Mouse (Mus musculus) cerebellum, postnatal 36 days (tissue): ENCODE measurements around the gene Crot.
"Not testable (repeated sequence)": the region's sequence is repeated elsewhere in the genome, so short reads cannot be mapped to it uniquely, and the experiment has no call there.

Experiments
- DNase-seq, 2 experiments: peaks; one replicate each; pipeline ENCODE4 v3.0.0; 2021 to 2022; ENCODE audit warnings: mixed read lengths in 2 of 2

The Crot gene

DNA sequence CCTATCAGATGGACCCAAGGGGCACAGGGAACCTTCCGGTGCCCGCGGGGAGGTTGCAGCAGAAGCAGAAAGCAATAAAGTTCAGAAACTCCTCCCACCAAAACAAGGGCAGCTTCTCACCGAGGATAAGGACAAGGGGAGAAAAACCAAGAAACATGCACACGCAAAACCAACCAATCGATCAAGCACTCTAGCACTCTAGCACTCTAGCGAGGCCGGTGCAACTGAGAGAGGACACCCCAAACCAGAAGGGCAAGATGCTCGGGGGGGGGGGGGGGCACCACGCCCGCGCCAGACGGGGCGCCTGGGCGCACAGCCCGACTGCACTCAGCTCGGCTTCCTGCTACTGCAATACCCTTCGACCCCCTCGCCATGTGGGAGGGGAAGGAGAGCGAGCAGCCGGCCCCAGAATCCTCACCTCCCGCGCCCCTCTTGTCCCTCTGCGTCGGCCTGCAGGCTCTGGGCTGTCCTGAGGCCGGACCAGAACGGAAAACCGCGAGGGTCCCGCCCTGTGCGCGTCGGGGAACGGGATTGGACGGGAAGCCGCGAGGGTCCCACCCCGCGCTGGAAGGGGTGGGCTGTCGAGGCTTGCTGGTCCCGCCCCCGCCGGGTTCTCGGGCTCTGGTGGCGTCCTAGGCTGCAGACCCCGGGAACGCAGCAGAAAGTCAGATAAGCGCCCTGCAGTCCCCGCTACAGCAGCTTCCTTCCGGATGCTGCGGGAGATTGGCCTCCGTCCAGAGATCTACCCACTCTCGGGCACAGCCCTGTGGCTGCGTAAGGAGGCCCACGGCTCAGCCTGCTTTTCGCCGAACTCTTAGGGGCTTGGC is at the start of gene Crot:
Gene Crot, minus strand, starts transcription at position 639 of the 827 bp plus-strand sequence.
- DNase-seq: peak; percentile 88 to 92

- DNase-seq: no peak
Observed at GRCm38 (mm10) chr5:9045904-9046303, 48.8 kb upstream of the Crot start.

DNA sequence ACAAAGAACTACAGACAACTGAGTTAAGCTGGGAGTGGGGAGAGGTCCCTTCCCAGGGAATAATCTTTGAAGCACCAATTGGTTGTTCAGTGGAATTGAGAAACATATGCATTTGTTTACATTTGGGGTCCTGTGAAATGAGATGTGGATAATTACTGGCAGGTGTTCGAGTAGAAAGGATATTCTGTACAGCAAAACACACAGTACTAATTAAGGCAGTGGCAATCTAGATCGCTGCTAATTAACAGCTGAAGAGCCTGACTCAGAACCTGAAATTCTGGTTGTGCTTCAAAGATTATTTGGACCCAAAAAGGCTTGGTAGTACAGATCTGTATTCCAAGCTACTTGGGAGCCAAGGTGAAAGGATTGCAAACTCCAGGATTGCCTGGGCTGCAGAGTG is 47.7 kb upstream of the Crot start:
- no peak for DNase-seq

GRCm38 (mm10) chr5:9043582-9044267 is 46.6 kb upstream of the Crot start:
- no peak for DNase-seq

DNA sequence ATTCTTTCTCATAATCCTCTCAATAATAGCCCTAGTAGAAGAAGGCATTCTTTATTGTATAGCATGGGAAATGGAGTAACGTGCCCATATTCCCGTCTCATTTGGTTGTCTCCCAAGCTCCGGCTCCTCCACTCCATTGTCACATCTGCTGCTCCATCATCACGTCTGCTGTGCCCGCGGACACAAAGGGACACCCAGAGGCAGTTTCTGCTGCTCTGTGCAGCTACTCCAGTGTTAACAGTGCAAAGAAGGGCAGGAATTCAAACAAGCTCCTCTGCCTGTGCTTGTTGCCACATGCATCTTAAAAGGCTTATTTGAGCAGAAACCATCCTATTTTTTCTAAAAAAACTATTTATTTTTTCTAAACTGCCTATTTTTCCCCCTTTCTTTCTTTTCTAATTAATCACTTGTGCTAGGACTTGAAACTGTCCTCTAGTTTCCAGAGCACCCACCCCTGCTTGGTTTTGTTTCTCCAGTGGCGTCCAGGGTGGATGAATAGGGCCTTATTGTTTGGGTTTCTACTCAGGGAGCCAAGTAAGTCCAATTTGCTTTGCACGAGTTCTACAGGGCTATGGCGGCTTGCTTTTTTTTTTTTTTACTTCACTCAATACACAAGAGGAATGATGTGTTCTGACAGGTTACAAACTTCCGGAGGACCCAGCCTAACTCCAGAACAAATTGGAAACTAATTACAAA is 45.7 kb upstream of the Crot start:
- no peak for DNase-seq

- no peak for DNase-seq
Observed at GRCm38 (mm10) chr5:9040665-9041215, 43.6 kb upstream of the Crot start.

- DNase-seq: no peak
Observed at GRCm38 (mm10) chr5:9039978-9040377, 42.9 kb upstream of the Crot start.

DNA sequence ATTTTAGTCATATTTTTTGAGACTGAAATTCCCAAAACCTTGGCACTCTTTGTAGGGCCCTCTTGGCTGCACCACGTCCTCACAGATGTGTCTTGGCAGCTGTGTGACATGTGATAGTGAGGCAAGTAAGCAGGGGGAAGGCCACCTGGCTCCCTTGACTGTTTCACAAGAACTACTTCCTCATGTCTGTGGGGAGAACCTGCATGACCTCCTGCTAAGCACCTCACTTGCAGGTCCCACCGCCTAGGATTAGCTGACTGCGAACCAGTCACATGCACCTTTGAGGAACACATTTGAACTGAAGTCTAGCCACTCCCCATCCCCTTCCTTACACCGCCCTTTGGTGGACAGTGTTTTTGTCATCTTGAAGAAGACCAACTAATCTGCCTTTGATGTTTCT is 40.2 kb upstream of the Crot start:
- DNase-seq: no peak

DNA sequence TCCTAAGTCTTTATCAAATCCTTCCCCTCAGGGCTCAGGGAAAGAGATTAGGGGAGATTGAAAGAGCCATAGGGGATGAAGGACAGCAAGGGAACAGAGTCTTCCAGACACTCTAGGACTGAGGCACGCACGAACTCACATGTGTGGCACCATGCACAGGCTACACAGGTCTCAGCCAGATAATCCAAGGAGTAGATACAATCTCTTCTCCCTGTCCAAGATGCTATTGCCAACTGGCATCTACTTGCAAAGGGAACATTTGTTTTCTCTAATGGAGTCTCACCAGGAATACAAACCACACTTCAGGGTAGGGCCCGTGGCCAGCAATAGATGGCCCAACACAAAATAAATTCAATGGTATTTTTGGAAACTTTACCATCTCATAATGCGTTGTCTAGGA is 38.3 kb upstream of the Crot start:
- peak in 1 of 2 experiments; percentile 9 for DNase-seq

GRCm38 (mm10) chr5:9034535-9034934 is 37.4 kb upstream of the Crot start:
- no peak for DNase-seq

DNA sequence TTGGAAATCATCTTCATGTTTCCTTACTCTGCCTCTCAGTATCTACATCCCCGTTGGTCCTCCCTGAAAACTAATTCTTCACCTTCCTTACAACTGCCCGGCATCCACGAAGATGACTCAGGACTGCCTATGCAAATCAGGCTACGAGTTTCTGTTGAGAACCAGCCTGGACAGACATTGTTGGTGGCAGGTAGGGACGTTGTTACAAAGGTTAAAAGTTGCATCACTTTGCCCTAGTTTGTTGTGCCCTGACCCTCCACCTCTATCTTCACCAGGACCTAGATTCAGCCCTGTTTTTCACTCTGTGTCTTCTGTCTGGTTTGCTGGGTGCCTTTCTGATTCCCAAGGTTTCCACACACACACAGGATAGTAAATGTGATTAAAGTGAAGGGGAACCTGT is 36.7 kb upstream of the Crot start:
- no peak for DNase-seq

GRCm38 (mm10) chr5:9032641-9033040 is 35.5 kb upstream of the Crot start:
- DNase-seq: no peak

DNA sequence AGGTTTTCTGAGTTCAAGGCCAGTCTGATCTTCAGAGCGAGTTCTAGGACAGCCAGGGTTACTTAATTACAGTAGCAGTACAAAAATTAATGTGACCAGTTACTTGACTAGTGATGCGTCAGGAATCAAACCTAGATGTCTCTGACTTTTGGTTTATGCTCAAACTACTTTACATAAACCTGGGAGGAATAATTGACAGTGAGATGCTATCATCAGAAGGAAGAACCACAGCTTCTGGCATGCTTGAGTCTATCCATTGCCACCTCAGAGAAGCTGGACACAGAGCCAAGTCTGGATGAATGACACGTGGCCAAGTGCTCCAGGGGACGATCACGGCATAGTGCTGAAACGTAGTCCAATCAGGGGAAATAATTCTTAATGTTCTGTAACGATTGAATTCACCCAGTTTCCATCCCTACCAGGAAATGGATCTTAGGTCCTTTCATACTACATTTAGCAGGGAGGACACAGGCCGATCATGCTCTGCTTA is 35.0 kb upstream of the Crot start:
- DNase-seq: no peak

- DNase-seq: no peak
Observed at GRCm38 (mm10) chr5:9028266-9028841, 31.2 kb upstream of the Crot start.

- no peak for DNase-seq
Observed at GRCm38 (mm10) chr5:9015352-9015751, 18.2 kb upstream of the Crot start.

DNA sequence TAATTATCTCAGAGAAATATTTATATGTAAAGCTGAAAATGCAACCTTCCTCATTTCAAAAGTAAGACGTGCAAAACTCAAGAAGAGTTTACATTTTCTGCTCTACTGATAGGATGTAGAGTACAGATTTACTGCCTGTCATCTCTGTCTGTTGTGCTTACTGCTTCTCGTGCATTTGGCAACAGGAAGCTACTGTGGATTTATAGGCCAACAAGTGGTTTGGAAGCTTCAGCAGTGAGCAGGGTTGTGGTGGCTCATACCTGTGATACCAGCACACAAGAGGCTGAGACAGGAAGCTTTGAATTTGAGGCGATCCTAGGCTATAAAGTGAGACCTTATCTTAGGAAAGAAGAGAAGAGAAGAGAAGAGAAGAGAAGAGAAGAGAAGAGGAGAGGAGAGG is 17.6 kb upstream of the Crot start:
- DNase-seq: no peak

DNA sequence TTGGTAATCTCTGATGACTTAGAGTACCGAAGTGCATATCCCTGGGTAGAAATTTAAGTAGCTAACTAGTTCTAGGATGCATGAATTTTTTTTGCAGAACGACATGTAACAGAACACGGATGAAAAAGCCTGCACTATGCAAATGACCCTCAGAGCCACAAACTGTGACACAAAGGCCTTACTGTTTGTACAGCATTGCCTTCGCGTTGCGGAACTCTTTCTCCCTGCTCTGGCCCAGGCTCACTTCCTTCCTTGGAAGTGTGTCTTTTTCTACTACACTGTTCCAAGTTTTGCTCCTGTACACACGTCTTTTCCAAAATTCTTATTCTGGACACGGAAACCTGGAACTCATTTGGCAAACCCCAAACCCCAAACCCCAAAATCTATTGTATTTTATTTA is 14.2 kb upstream of the Crot start:
- no peak for DNase-seq

GRCm38 (mm10) chr5:9010166-9010565 is 13.0 kb upstream of the Crot start:
- no peak for DNase-seq

DNA sequence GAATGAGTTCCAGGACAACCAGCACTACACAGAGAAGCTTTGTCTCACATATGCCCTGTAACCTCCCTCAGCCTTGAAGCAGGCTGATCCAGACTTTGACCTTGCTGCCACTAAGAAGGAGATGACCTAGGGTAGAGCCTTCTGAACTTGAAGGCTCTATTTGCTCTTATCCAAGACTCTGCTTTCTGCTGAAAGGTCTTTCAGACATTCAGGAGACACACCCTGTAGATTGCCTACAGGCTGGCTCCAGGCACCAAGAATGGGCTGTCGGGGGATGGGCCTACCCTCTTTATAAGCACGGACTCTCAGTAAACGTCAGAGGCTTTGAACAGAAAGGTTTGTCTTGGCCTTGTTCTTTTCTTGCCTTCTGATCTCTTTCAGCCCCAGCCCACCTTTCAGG is 9.5 kb upstream of the Crot start:
- DNase-seq: not testable (repeated sequence)

DNA sequence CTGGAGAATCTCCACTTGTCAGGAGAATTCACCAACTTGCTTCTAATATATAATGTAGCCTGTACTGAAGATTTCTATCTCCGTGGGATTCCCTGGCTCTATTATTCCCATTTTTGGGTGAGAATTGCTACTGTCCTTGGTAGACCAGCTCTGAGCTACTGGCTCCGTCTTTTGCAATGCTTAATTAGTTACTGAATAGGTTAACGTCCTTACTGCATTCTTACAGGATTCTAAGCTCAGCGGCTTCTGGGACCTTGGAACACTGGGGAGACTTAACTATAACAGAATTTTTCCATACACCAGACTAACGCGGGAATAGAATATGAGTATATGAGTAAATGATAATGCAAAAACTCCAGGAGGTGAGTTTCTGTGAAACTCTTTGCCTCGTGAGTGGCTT is 2.9 kb upstream of the Crot start:
- not testable (repeated sequence) for DNase-seq

DNA sequence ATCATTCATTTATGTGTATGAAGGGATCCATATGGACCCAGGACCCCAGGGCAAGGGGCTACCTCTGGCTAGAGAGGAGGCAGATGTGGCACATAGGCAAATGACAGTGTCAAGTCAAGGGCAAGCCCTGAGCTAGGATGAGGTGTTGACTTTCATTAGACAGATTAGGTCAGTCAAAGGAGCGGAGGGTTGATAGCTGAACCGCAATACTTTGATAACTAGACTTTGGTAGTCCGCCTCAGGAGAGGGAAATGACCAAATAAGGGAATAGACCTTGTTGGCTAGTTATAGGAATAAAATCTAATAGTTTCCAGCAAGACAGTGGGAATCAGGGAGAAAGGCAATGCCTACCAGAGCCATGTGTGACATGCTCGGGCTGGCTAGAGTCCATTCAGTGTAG is 2.0 kb upstream of the Crot start:
- no peak for DNase-seq

DNA sequence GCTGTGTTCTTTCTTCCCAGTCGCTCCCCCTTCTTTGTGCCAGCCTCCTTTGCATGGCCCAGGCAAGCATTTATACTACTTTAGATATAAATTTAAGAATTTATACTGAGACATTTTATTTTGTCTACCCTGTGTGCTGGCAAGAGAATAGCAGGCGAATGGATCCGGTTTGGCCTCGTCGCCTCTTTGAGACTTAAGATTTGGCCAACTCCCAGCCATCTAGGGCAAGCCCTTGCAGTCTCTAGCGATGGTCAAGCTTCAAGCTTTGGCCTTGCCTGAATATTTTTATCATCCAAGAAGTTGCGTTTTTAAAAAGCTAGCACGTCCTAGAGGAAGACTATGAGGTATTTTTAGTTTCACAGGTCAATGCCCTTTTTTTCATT is 380 bp upstream of the Crot start:
- DNase-seq: no peak
